Mouse (Mus musculus) gastrocnemius, postnatal 14 days (tissue): ENCODE data around the gene Asic4. TPM values are rescaled to one million over a fixed set of nuclear protein-coding genes. Genes with fewer than 3 reads are reported as not detected.

Experiments
- DNase-seq: peaks from one replicate; pipeline ENCODE4 v3.0.0; 2021; ENCODE audit warnings: mixed read lengths
- intact Hi-C: fragments of 180-260 bp; cut with DNase I; formaldehyde crosslinking; loops from one replicate; pipeline ENCODE4 v1.15.1; 2025; ENCODE audit warnings: low total_unique reads
- total RNA-seq, 2 experiments: library from RNA; stranded (reverse); gene quantifications; 2 replicates each; pipeline ENCODE4 v1.2.3; 2021

The Asic4 gene
- total RNA-seq, 2 experiments from 2014 or later = not detected

DNA sequence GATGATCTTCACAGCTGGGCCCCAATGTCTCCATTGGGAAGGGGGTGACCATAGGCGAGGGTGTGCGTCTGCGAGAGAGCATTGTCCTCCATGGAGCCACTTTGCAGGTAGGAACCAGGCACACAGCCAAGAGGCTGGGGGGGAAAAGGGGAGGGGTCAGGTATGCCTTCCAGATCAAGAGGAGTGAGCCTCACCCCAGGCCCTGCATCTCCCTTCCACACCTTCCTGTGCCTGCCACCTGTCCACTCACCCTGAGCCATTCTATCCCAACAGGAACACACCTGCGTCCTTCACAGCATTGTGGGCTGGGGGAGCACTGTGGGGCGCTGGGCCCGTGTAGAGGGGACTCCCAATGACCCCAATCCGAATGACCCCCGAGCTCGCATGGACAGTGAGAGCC, 8.1 kb upstream of the Asic4 start:
- intact Hi-C loops = no loop called here
- DNase-seq = no peak

DNA sequence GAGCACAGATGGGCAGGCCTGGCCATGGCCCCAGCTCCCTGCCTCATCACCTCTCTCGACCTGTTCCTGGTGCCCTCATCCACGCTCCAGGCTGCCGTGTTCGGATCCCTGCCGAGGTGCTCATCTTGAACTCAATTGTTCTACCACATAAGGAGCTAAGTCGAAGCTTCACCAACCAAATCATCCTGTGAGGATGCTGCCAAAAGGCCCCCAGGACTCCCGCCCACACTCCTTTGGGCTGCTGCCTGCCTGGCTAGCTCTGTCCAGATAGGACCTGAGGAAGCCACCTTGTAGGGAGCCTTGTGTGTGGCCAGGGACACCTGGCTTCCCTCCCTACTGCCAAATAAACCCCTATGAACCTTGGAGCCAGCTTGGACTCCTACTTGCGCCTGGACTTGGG, 7.4 kb upstream of the Asic4 start:
- DNase-seq = no peak
- intact Hi-C loops = no loop called here

DNA sequence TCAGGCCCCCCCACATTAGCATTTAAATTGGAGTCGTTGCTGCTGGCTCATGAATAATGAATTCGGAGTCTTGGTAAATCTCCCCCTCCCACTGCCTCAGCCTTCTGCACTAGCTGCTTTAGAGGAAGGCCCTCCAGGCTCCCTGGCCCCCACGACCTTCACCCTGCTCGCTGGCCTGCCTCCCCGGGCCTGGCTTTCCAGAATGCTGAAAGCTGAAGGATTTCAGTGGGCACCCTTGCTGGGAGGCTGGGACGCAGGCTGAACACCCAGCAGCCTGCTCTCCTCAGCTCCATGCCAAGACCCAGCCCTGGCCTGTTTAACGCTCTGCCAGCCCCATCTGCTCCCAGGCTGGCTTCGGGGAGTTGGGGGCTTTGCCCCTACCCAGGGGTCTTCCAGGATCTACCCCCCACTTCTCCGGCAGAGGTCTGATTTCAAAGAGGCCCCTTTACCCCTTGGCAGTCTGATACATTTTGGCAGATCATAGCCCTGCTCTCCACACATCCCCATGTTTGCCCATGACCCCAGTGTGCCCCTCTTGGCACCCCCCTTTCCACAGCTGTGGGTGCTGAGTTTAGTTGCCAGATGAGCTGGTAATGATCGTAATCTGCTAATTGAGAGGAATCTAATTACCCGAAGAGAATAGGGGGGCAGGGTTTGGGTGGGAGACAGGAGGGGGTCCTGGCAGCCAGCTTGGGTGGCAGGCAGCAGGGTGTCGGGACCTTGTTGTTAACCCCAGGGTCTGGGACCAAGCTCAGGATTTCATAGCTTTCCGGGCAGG, 6.8 kb upstream of the Asic4 start:
- no peak for DNase-seq
- intact Hi-C loops = loop anchor here (2.0 kb wide), 1 partner anchor 23 kb away; no protein-coding TSS in a partner anchor

DNA sequence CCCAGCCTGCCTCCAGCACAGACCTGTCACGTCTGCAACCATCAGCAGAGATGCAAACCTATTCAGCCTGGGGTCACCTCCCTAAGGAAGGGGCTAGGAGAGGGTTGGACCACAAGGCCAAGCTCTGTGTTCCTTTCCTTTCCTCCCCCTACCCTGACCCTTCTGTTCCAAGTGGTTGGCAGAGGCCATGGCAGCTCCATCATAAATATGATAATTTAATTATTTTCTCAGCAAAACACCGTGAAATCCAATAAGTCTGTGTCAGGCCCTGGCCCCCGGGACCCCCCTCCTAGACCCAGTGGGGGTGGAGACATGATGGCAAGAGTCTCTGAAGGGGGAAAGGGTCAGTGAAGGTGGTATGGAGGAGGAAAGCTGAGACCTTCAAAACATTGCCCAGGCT, 6.0 kb upstream of the Asic4 start:
- no peak for DNase-seq
- intact Hi-C loops = loop anchor here (2.0 kb wide), 1 partner anchor 23 kb away; no protein-coding TSS in a partner anchor

DNA sequence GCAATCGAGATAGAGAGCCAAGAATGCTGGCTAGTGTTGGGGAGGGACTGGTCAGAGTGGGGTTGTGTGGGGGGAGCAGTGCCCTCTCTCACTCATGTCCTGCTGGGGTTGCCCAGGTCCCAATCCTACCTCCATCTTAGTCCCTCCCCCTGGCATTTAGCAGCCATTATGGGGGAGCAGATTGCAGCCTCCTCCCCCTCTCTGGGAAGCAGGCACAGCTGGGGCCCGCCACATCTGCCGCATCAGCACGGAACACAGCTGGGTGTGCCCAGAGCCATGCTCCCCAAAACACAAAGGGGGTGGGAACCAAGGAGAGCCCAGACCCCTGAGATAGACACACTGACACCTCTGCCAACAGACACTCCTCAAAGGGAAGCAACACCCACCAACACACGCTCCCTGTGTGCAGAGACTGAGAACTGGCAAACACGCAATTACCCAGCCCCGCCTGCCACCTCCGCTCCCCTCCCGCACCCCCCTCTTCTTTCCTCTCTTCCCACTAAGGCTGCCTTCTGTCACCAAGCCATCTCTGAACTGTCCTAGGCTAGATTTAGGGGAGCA, 5.0 kb upstream of the Asic4 start:
- intact Hi-C loops = loop anchor here (2.0 kb wide), 1 partner anchor 22 kb away; no protein-coding TSS in a partner anchor
- no peak for DNase-seq

DNA sequence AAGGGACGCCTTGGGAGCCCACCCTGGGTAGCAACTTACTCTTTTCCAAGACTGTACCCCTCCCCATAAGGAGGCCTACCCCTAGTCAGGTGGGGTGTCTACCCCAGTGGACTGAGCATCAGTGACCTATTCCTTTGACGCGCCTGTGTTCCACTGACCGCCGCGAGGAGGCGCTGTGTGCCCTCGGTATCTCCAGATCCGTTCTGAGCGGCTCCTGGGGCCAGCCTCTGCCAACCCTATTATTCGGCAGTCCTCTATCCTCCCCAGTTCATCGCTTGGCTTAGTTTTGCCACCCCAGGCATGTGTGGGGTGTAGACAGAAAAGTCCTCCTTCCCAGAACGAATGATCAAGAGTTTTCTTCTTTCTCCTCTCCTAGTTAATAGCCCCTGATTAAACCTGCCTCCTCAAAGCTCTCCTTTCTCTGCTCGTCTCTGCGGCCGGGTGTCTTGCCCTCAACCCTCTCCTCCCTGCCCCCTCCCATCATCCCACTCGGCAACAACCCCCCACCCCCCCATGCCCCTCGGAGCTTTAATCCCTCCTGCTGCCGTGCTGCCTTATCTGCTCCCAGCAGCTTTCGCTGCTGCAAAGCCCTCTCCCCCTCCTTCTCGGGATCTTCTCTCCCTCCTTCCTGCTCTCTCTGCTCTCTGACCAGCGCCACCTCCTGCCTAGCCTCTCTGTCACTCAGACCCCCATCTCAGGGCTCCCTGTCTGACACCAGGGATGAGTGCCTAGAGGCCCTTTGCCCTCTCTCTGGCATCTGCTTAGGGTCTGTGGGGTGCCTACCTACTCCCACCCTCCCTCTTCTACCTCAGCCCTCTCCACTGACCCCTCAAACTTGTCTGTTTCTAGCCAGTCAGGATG, 4.3 kb upstream of the Asic4 start:
- peak; percentile 83 for DNase-seq
- intact Hi-C loops = loop anchor here (2.0 kb wide), 1 partner anchor 21 kb away; no protein-coding TSS in a partner anchor

DNA sequence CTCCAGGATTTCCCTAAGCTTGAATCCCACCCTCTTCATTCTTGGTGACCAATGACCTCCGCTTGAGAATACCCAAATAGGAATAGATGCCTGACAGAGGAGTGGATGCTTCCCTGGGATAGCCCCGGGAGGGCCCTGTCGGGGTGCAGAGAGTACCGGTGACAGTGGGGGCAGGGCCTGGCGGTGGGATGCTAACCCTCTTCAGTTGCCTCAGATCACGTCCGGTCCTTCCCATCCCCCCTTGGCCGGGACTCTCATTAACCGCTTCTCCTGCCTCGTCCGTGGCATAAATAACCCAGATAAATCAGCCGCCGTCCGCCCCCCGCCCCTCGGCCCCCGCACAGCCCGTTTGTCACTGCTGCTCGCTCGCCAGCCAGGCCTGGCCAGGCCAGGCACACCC, 3.6 kb upstream of the Asic4 start:
- intact Hi-C loops = no loop called here

DNA sequence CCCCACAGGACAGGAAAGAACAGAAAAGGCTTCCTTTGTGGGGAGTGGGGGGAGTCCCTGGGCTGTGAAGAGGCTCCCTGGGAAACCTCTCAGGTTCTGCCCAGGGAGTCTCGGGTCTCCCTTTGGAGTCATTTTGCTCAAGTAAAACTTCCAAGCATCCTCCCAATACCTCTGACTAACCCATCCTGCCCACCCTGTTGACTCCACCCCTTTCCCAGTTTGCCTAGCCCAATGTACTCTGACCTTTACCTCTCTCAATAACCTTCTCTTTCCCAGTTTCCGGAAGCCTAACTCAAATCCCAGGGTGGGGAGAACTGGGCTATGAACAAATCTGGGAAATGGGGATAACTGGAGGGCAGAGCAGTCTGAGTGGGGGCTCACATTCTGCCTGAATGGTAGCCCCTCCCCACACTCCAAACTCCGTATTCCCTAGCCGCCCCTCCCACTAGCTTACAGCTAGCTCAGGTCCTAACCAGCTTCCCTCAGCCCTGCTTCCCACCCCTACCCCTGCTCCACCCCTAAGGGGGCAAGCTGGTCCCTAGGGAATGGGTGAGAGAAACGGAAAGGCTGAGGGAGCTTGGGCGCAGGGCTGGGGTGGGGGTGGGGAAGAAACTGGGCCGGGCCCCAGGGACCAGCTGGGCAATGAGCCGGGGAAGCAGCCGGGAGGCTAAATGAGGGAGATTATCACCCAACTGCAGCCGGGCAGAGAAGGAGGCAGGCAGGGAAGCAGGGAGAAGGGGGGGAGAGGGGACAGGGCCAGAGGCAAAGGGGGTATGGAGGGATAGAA, 2.8 kb upstream of the Asic4 start:
- no peak for DNase-seq
- intact Hi-C loops = no loop called here

More for the DNA sequence above, 3.6 kb upstream of the Asic4 start:
- no peak for DNase-seq

DNA sequence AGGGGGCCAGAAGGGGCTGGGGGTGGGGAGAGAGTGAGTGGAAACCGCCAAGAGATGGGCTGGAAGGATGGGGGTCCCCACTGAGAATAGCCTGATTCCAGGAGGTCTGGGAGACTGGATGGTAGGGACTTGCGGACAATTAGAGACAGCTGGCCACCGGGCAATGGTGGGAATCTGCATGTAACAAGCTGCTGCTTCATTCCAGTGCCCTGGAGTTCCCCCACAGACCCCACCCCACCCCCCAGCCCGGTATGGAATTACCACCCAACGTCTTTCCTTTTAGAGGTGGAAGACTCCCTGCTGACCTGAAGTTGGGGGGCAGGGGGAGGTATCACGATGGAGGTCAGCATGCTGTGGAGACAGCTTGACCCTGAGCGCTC, 2.2 kb upstream of the Asic4 start:
- intact Hi-C loops = no loop called here
- no peak for DNase-seq

DNA sequence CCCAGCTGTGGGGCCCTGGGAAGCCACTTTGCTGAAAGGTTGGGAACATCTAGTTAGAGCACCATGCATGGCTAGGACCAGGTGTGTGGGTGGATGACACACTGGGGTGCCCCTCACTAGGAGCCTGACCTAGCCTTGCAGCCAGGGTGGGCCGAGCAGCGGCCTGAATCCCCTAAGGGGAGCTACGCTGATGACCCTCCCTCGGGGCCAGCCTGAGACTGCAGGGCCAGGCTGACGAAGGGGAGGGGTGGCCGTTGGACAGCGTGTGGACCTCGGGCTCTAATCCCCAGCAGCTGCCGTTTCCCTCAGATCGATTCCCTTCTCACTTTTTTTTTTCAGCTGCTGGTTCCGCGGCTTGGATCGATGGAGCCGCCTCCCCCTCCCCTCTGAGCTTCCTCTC, 1.3 kb upstream of the Asic4 start:
- intact Hi-C loops = no loop called here
- DNase-seq = no peak

DNA sequence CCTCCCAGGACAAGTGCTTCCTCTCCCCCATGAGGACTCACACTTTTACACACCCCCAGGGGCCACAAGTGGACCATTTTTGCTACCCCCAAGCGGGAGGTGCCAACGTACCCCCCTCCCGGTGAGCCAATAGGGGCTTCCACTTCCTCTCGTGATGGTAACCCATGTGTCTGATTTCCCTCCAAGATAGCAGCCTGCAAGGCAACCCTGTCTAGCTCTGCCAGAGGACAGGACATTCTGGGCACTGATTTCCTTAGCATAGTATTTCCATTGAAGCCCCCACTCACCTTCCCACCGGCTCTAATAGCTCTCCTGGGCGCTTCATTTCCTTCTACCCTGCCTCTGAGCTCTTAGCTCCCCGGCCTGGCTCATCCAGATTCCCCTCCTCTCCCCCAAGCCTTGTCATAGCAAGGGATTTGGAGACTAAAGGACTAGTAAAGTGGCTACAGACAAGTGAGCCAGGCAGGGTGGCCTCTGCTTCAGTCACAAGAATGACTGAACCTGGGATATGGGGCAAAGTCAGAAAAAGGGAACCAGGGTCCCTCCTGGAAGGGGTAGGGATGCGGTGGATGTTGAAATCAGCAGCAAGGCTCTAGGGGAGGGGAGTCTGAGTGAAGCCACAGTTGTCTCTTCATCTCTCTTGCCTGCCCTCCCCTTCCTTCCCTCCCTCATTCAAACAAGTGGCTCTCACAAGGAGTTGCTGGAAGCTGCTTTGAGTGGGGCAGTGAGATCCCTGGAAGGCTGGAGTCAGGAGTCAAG, 680 bp upstream of the Asic4 start:
- intact Hi-C loops = no loop called here
- DNase-seq = no peak

DNA sequence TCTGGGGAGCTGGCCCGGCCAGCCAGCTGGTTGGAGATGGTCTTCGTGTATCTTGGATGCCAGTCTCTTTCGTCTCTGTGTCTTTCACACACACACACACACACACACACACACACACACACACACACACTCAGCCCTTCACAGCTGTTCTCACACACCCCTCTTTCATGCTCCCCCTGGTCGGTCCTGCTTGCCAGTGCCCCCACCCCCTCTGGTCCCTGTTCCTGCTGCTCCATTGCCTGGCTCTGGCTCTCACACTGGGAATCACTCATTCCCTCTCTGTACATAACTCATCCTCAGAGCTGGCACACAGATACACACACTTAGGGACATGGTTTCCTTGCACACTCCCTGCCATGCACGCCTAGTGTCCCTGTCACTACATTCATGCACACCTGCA, 1.7 kb downstream of the Asic4 start:
- intact Hi-C loops = no loop called here
- DNase-seq = no peak

DNA sequence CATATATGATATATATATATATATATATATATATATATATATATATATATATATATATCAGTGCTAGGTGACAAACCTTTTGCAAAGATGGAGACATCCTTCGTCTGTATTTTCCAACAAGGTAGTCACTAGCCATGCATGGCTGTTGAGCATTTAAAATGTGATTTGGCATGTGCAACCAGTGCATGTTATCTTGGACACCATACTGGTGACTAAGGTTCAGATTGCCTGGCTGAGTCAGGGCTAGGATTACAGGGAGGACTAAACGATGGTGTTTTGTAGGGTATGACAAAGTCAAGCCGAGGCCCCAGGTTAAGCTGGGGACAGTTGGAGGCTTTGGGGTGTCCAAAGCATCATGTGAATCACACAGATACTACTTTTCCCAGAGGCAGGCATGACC, 5.2 kb downstream of the Asic4 start:
- DNase-seq = no peak
- intact Hi-C loops = no loop called here

DNA sequence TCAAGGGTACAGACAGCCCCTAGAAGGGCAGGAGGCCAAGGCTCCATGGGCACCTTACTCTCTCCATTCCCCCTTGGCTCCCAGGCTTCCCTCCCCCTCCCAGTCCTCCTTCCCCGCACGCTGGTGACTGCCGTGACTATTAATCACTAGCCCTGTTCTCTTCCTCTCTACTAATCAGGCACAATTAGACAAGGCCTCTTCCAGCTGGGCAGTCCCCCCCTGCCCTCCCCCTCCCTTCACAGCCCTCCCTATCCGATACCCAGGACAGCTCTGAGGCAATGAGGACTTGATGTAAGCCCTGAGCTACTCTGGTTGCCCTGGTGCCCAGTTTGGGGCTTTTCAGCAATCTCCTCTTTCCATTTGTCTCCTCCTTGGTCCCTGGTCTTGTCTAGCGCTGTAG, 5.7 kb downstream of the Asic4 start:
- intact Hi-C loops = no loop called here
- DNase-seq = no peak

DNA sequence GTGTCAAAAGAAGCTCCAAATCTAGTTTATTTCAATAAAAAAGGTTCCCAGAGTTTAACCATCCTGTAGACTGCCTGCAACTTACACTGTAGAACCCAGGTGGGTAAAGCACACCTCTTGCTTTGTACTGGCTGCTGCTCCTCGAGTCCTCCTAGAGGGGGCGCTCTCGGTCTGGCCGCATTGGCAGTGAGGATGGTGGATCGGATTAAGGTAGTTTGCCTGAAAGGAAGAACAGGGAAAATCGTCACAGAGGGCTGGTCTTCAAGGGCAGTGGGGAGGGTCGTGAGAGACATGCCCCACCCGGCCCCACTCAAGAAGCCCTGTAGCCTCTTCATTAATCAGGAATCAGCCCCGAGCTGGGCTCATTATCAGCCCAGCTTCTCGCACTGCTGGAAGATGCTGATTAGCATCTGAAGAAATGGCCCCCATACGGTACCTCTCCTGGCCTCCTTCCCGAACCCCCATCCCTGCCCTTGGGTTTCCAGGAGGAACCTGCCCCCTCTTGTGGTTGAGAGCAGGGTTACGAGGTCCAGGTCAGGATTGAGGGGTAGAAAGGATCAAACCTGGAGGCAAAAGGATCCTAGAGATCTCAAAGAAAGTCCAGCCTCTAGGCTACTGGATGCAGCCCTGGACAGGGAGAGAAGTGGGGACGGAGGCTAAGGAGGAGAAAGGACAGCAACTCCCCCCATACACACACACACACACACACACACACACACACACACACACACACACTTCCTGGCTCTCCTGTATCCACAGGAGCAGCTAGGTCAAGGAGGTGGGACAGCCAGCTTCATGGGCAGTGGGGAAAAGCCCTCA, 6.7 kb downstream of the Asic4 start:
- no peak for DNase-seq
- intact Hi-C loops = no loop called here

DNA sequence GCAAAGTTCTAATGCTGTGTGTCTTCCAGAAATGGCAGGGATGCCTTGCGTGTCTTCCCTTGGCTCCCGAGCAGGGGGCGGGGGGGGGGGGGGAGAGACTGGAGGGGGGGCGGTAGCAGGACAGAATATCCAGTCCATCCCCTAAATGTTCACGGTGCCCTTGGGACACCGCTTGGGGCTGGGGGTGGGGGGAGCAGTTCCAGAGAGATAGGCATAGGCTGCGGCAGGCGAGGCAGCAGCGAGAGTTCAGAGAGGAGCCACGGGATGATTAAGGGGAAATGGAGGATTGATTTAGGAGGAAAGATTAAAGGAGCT, 7.4 kb downstream of the Asic4 start:
- intact Hi-C loops = no loop called here
- DNase-seq = no peak

DNA sequence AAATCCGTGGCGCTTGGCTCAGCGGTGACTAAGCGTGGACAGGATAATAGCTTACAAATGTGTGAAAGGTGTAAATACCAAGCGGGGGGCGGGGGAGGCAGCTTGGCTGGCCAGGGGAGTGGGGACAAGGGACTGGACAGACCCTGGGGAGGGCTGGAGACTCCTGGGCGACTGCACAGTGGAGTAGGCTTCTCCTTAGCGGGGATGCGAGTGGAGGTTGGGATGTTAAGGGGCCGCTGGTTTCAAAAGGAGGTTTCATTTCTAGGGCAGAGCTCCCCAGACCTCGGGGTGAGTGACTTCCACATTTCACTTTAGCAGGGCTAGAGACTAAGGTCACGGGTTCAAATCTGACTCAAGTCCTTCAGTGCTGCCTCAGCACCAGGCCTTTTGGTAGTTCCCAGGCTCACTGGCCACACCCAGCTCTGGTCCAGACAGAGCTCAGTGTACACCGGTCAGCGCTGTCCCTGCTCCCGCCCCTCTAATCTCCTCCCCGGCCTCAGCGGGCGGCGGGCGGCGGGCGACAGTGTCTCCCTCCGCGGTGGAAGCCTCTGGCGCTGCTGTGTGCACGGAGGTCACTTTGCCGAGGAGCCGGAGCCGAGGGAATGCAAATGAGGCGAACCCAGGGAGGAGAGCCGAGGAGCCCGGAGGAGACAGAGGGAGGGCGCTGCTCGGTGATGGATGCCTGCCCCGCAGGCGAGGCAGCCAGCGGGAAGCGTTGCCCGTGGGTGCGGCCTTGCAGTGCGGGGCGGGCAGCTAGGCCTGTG, 8.0 kb downstream of the Asic4 start:
- intact Hi-C loops = no loop called here
- DNase-seq = no peak
